Mouse (Mus musculus) cortical plate, adult 2 months (tissue): ENCODE results near the gene Trim37.

Experiments
- CTCF ChIP-seq: fragments of 200-500 bp; IDR thresholded peaks from 2 replicates; pipeline ENCODE4 v1.5.1; 2011; ENCODE audit warnings: mild to moderate bottlenecking, control low read depth, low read length; ENCODE audit not compliant: insufficient read depth; ENCODE audit errors: extremely low read depth
- POLR2A ChIP-seq: fragments of 200-500 bp; IDR thresholded peaks from 2 replicates; pipeline ENCODE4 v1.6.1; 2011; ENCODE audit warnings: mild to moderate bottlenecking, low read length, control low read depth; ENCODE audit not compliant: insufficient read depth; ENCODE audit errors: extremely low read depth

DNA sequence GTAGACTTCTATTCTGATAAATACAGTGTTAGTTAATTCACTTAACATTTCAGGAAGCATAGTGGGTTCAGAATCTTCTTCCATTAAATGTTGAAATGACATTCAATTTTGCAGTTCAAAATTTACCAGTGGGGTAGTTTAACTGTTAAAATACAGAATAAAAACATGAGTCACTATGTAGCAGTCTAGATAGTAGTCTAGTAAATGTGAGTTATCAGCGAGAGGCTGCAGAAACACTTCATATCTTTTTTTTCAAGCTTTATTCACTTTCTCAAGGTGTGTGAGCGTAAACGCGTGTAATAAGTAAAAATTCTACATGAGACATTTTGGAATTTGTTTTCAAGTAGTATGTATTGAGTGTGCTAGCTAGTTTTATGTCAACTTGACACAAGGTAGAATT, 48.2 kb downstream of the Trim37 start:
- no peak for TF ChIP-seq CTCF
- TF ChIP-seq POLR2A, result no peak
